Mouse (Mus musculus) right cerebral cortex, postnatal 4 days (tissue): ENCODE measurements at regions not wholly inside any gene's neighbourhood (a gene's known extent, or its start where the extent isn't known, plus 50 kb on each side); places are given as distances from the start of the nearest gene placed in this dataset.

ENCODE experiments used
- DNase-seq: peaks from one replicate; pipeline ENCODE4 v3.0.0-alpha.2; 2022

- no peak for DNase-seq
Observed at GRCm38 (mm10) chr2:123887587-123887986, 202.2 kb upstream of the Sema6d start.

DNA sequence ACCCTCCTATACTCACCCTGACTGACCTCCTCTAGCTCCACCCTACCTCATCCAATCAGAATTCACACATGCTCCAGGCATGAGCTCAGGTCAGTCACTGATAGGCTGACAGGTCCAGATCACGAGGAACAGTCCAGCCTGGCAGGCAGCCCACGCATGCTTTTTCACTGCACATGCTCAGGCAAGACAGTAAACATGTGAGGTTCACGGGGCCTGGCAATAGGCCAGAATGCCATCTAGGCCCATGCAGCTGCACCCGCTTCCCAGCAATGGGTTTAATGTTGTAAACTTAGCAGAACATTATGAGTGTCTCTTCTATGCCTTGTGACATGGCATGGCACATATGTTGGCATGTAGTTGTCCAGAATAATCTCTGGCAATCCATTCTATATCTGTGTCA is 177.8 kb upstream of the Sema6d start:
- DNase-seq = peak; percentile 3

- DNase-seq = no peak
Observed at GRCm38 (mm10) chr2:123914021-123914420, 175.7 kb upstream of the Sema6d start.

GRCm38 (mm10) chr2:123920418-123920817 is 169.4 kb upstream of the Sema6d start:
- DNase-seq = no peak

- DNase-seq = no peak
Observed at GRCm38 (mm10) chr2:123928066-123928465, 161.7 kb upstream of the Sema6d start.

DNA sequence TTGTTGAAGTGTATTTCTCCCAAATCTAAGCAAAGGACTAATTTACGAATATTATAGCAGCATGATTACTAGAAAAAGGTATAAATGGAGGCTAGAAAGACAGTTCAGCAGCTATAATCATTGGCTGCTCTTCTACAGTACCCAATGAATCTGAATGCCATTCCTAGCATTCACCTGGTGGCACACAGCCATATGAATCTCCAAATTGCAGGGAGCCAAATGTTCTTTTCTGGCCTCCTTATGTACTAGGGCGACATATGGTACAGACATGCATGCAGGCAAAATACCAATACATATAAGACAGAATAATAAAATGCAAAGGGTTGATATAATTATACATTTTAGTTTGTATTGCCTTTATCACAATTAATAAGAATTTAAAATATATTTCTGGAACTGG is 152.9 kb upstream of the Sema6d start:
- DNase-seq = no peak

DNA sequence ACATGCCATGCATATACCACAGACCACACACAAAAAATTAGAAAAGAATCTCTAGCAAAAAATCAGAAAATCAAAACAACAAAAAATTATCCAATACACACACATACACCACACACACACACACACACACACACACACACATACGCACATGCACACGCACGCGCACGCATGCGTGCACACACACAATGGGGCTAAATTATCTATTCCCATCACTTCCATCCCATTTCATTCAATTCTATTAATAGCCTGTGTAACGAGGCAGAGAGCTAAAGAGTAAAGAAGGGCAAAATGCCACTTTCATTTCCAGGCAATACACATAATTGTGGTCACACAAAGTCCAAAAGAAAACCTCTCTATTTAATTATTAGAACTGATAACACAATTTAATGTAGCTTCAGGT is 126.2 kb upstream of the Sema6d start:
- DNase-seq = no peak

DNA sequence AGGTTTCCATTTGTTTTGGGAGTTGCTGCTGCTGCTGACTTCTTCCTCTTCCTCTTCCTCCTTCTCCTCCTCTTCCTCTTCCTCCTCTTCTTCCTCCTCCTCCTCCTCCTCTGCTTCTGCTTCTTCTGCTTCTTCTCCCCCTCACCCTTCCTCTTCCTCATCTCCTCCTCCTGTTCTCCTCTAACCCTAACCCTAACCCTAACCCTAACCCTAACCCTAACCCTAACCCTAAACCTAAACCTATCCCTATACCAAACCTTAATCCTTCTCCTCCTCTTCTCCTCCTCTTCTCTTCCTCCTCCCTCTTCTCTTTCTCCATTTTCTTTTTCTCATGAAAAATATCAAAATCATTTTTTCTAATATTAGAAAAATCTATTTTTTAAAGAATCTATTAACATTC is 86.3 kb upstream of the Sema6d start:
- no peak for DNase-seq

- no peak for DNase-seq
Observed at GRCm38 (mm10) chr2:124015542-124015941, 74.2 kb upstream of the Sema6d start.
